Mouse (Mus musculus) testis, adult 2 months (tissue): ENCODE results near the gene Endov. TPM values are rescaled to one million over a fixed set of nuclear protein-coding genes. Genes with fewer than 3 reads are reported as not detected.

Experiments
- H3K27ac ChIP-seq: fragments of 200-500 bp; 2 replicates; pipeline ENCODE4 v1.5.1; 2012; ENCODE audit warnings: low read depth, low read length; ENCODE audit not compliant: control insufficient read depth, insufficient read depth
- H3K27me3 ChIP-seq: fragments of 200-500 bp; 2 replicates; pipeline ENCODE4 v1.6.1; 2012; ENCODE audit warnings: mild to moderate bottlenecking, low read length, moderate library complexity; ENCODE audit not compliant: control insufficient read depth, insufficient read depth
- H3K36me3 ChIP-seq: fragments of 200-500 bp; 2 replicates; pipeline ENCODE4 v1.6.1; 2012; ENCODE audit warnings: mild to moderate bottlenecking, low read length; ENCODE audit not compliant: control insufficient read depth, insufficient read depth
- H3K4me1 ChIP-seq: fragments of 200-500 bp; 2 replicates; pipeline ENCODE4 v1.6.1; 2012; ENCODE audit warnings: low read length; ENCODE audit not compliant: control insufficient read depth, insufficient read depth
- H3K4me3 ChIP-seq: fragments of 200-500 bp; 2 replicates; pipeline ENCODE4 v1.5.1; 2012; ENCODE audit warnings: low read depth, mild to moderate bottlenecking, low read length, moderate library complexity, mixed read lengths; ENCODE audit not compliant: control insufficient read depth
- CTCF ChIP-seq: fragments of 200-500 bp; IDR thresholded peaks from 2 replicates; pipeline ENCODE4 v1.5.1; 2012; ENCODE audit warnings: low read depth, mild to moderate bottlenecking, inconsistent platforms, low read length, moderate library complexity; ENCODE audit not compliant: control insufficient read depth, insufficient read depth, insufficient replicate concordance
- POLR2A ChIP-seq: fragments of 200-500 bp; IDR thresholded peaks from 2 replicates; pipeline ENCODE4 v1.6.1; 2012; ENCODE audit warnings: low read depth, mild to moderate bottlenecking, inconsistent platforms, low read length, moderate library complexity; ENCODE audit not compliant: control insufficient read depth
- polyA plus RNA-seq: library from polyadenylated mRNA; depleted of rRNA; stranded (reverse); fragments of >200 nt; gene quantifications from 2 replicates; pipeline ENCODE4 v1.2.3, GENCODE M21; 2012; rRNA removed

Gene Endov
- polyA plus RNA-seq, 1 experiment = 12.8 TPM

DNA sequence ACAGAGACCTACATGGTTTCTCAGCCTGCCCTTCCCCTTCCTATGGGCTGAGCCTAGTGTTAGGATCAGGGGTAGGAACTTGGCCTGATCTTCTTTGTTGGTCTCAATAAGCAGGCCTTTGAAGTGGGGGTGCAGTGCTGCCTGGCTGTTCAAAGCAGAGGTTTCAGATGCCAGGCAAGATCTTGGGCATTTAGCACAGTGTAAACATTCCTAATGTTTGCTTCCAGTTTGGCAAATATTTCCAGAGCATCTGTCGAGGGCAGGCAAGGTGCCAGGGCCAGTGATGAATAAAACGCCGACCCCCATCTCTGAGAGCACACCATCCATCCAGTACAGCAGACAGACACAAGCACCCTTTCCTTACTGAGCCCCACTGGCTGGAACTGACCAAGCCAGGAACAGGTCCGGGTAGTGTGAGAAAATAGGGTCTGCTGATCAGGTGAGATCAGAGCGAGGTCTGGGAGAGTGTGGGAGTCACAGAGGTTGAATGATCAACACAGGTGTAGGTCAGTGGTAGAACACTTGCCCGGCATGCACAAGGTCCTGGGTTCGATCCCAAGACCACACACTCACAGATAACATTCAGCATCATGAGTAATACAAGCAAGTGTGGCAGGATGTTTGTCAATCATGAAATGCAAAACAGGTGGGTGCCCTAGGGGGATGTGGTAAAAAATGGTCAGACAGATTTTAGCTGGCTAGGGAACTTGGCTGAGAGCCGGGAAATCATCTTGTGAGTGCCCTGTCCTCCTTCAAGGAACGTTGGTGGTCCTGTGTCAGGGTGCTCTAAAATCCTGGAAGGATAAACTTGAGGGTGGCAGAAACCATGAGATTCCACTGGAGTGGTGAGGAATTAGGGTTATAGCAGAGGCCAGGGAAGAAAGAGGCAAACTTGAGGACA is 62.0 kb downstream of the Endov start:
- Histone ChIP-seq H3K27me3 (peaks cover 4% of the 10 kb centered on the region), H3K4me1 (peaks cover 4% of the 10 kb centered on the region), H3K36me3 (no peaks in the 10 kb centered on the region), H3K27ac (no peak overlapping the region), H3K4me3 (no peak overlapping the region)
- TF ChIP-seq POLR2A (no peak), CTCF (no peak)

DNA sequence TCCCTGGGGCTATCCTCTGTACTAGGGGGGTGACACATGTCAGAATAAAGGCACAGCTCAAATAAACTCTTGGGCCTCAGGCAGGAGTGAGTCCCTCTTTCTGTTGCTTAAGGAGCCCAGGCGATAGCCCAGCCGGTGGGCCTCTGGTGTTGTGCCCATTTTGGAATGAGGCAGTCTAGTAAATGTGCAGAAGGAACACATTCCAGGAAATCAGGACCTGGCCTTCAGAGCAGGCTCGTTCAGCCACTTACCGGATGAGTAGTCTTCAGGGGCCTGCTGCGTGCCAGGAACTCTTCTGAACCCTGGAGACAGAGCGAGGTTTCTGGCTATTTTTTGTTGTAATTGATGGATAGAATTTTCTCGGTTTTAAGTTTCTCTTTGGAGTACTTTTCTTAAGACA is 63.6 kb downstream of the Endov start:
- H3K4me1 ChIP-seq = no peaks in the 10 kb centered on the region; the same call in 1 of the 2 replicates
- H3K27ac ChIP-seq = no peak overlapping the region
- H3K36me3 ChIP-seq = no peaks in the 10 kb centered on the region
- no peaks in the 10 kb centered on the region for H3K27me3 ChIP-seq
- TF ChIP-seq CTCF = no peak
- no peak for TF ChIP-seq POLR2A
- H3K4me3 ChIP-seq = no peak overlapping the region

DNA sequence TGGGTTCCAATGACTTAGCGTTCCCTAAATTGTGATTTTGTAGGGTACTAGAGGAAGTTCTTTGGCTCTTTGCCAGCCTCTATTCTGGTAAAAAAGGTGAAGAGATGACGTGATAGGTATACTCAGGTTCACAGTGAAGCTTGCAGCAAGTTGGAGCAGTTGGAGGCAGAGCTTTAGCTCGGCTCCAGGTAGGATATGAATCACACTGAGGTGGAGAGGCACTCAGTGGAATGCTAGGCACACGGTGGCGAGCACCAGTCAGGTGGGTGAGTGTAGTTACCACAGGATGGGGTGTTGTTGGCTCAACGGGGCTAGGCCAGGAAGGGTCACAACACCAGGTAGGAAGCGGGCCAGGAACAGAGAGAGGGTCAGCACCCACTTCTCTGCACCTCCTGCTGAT is 64.0 kb downstream of the Endov start:
- TF ChIP-seq POLR2A (no peak), CTCF (no peak)

DNA sequence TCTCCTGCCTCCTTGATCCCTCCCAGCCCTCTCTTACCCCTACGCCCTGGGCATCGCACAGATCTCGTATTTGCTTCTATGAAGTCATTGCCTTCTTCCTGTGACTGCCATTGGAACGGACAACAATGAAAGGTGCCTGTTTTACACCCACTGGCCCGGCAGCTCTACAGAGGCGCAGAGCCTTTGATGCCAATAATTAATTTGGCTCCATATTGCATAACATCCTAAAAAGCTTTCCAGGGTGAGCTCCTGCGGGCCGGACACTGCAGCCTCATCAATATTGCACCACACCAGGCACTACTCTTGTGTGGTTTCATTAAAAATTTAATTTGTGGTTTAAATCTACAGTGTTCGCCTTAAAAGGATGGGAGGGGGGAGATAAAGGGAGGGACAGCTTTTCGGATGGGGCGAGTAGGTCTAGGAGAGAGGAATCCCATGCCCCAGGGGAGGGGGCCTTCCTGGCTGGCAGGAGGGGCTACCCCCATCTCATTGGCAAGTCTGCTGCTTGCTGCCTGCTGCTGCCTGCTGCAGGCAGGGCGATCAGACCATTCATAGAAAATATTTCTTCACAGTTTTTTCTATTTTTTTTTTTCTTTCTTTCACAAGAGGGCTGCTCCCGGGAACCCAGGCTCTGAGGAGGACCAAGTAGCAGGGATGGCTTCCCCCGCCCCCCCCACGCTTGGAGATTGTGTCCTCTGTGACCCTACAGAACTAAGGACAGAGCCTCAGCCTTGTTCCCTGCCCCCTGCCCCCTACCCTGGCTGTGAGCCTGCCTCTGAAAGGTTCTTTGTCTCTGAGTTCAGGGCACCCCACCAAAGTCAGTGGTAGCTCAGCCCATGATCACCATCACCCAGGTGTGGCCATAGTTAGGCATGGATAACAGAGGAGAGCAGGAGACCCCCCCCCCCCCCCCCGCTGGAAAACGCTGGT is 67.1 kb downstream of the Endov start:
- H3K27ac ChIP-seq = no peak overlapping the region
- H3K36me3 ChIP-seq = no peaks in the 10 kb centered on the region
- H3K27me3 ChIP-seq = no peaks in the 10 kb centered on the region
- no peak for TF ChIP-seq CTCF
- no peak for TF ChIP-seq POLR2A
- no peak overlapping the region for H3K4me3 ChIP-seq
- no peaks in the 10 kb centered on the region; the same call in 1 of the 2 replicates for H3K4me1 ChIP-seq

More for the DNA sequence above, 64.0 kb downstream of the Endov start:
- Histone ChIP-seq H3K4me1 (no peaks in the 10 kb centered on the region; the same call in 1 of the 2 replicates), H3K36me3 (no peaks in the 10 kb centered on the region), H3K27ac (no peak overlapping the region), H3K4me3 (no peak overlapping the region), H3K27me3 (no peaks in the 10 kb centered on the region)

DNA sequence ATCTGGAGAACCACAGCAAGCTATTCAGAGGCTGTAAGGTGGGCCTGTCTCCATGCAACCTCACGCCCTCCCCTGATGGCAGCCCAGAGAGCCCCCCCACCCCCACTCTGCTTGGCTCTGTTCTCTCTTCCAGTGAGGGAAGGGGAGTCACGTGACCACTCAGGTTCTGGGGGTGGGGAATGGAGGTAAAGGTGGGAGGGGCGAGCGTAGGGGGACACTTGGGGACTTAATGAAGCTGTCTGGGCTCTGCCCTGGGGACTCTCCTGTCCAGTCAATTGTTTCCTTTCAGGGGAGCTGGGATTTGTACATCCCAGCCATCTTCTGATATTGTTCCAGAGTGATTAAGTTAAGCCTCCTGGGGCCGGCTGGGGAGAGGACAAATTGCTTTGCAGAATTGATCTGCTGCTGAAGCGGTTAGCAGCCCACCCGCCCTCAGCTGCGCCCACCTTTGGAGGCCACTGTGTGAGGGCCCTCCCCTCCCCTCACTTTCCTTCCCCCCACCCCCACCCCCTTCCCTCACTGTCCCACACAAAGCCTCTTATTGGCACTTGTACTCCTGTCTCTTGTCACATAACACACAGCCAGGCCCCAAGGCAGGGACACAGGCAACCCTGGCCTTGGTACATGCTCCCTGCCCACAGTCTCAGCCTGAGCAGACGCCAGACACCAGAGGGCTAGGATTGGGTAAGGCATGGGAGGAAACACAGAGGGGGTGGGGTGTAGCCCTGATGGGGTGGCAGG is 67.9 kb downstream of the Endov start:
- Histone ChIP-seq H3K36me3 (no peaks in the 10 kb centered on the region), H3K4me1 (no peaks in the 10 kb centered on the region; the same call in 1 of the 2 replicates), H3K27me3 (no peaks in the 10 kb centered on the region), H3K27ac (no peak overlapping the region), H3K4me3 (no peak overlapping the region)
- TF ChIP-seq CTCF = no peak
- TF ChIP-seq POLR2A = no peak

Other genes with a start within 250 kb of the Endov start
- 41.9 and 46.2 TPM in 2 replicates for gene Gaa, start 223.5 kb upstream of the Endov start, polyA plus RNA-seq
- gene Eif4a3, start 191.3 kb upstream of the Endov start, polyA plus RNA-seq = 73.6 and 81.2 TPM in 2 replicates
- gene Card14, start 183.6 kb upstream of the Endov start, polyA plus RNA-seq = 0.44 and 0.76 TPM in 2 replicates
- 11.4 and 13.8 TPM in 2 replicates for gene Sgsh, start 135.8 kb upstream of the Endov start, polyA plus RNA-seq
- gene Slc26a11, start 135.8 kb upstream of the Endov start, polyA plus RNA-seq = 4.2 and 5.5 TPM in 2 replicates
- 3.9 and 4.5 TPM in 2 replicates for gene Rnf213, start 98.2 kb upstream of the Endov start, polyA plus RNA-seq
- gene Nptx1, start 56.4 kb downstream of the Endov start, polyA plus RNA-seq = 0.22 and 0.29 TPM in 2 replicates
- gene Rptor, start 111.6 kb downstream of the Endov start, polyA plus RNA-seq = 25.4 and 28.8 TPM in 2 replicates